Mouse (Mus musculus) urinary bladder, postnatal 10 days (tissue): ENCODE data around the gene Ncaph2.

Source experiments
- DNase-seq: peaks from one replicate; pipeline ENCODE4 v3.0.0; 2022; ENCODE audit warnings: low spot score

Gene Ncaph2

DNA sequence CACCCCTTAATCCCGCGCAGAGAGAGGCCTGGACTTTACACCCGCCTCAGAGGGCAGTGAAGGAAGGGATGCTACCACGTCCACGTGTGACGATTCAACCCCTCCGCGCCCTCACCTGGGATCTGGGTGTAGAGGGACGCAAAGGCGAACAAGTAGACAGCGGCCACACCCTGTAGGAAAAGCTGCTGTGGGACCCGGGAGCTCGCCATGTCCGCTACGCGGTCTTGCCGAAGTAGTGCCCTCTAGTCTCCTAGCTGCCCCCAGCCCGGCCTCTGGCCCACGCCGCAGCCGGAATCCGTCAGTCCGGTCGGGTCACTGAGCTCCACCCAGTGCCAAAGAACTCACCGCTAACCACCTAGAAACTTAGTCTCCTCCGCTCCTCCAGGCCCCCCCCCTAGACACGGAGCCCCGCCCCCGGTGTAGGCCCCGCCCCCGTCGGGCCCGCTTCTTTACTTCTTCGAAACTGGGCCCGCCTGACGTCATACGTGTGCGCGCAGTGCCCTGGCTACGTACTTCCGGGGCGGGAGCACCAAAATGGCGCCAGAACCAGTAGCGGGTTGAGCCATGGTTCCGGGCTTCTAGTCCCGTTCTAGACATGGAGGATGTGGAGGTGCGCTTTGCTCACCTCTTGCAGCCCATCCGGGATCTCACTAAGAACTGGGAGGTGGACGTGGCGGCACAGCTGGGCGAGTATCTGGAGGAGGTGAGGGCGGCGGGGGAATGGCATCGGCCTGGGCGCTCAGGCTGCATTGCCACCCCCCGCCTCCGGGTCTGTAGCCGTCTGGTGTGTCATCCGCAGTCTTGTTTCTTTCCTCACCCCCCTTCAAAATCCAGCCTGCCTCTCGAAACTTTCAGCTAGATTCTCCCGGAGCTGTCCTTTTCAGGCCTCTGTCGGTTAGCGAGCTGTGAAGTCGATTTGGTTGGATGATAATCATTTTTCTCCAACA lies at the start of gene Ncaph2, which contains the start of gene Lmf2:
TSS of gene Ncaph2 (plus strand) at position 479 of the 947 bp plus-strand sequence.
TSS of gene Lmf2 (minus strand) at position 419 of the 947 bp plus-strand sequence.
- DNase-seq = peak; percentile 80

- no peak for DNase-seq
Measured at GRCm38 (mm10) chr15:89305966-89306365, 49.6 kb upstream of the Ncaph2 start.

DNA sequence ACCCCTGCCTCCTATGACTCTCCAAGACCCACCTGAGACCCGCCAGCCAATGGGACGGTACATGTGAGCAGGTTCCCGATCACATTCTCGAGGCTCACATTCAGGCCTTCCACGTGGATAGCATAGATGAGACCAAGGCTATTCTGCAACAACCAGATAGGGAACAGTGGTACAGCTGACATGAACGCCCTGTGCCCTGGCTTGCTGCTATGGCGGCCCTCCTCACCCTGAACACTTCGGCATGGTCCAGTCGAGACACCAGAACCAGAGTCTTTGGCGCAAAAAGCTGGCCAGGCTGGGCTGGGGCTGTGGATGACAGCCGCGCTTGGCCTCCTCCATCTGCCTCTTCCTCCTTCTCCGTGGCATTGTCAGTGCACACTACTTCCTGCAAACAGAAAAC lies 48.1 kb upstream of the Ncaph2 start:
- DNase-seq = no peak

- no peak for DNase-seq
Measured at GRCm38 (mm10) chr15:89308406-89309139, 46.9 kb upstream of the Ncaph2 start.

- no peak for DNase-seq
Measured at GRCm38 (mm10) chr15:89309962-89310498, 45.5 kb upstream of the Ncaph2 start.

GRCm38 (mm10) chr15:89313359-89313758 lies 42.2 kb upstream of the Ncaph2 start:
- no peak for DNase-seq

DNA sequence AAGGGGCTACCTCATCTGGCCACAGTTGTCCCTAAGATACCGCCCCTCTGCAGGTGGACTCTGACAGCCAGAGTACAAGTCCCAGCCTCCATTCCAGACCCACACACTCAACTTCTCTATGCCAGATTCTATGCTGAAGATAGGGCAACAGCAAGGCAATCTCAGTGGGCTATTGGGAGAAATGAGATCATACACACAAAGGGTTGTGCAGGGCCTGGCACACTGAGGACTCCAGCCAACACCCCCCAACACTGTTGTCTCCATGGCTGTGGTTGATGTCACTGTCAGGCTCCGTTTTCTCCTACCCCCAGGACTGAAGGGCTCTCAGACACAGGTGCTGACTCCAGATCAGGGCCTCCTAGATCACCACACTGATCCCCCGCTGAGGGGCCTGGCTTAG lies 41.4 kb upstream of the Ncaph2 start:
- DNase-seq = no peak

GRCm38 (mm10) chr15:89314511-89315189 lies 40.9 kb upstream of the Ncaph2 start:
- DNase-seq = no peak

- peak; percentile 87 for DNase-seq
Measured at GRCm38 (mm10) chr15:89315190-89315731, 40.3 kb upstream of the Ncaph2 start, which contains the start of gene Sbf1. TSS of gene Sbf1 (minus strand) at chr15:89315311.

DNA sequence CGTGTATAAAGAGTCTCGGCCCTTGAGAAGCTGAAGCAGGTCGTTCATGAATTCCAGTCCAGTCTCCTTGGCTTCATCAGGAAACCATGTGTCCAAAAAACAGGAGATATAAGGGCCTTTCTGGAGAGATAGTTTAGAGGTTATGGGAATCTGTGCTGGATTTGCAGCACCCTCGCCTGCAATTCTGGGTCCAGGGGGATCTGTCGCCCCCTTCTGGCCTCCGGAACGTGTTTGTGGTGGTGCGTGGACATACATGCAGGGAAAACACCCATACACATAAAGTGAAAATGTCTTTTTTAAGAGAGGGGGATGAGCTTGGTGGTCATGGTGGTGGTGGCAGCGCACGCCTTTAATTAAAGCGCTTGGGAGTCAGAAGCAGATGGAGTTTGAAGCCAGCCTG lies 39.4 kb upstream of the Ncaph2 start:
- no peak for DNase-seq

- no peak for DNase-seq
Measured at GRCm38 (mm10) chr15:89321264-89321663, 34.3 kb upstream of the Ncaph2 start.

GRCm38 (mm10) chr15:89322670-89323522 lies 32.6 kb upstream of the Ncaph2 start, which contains the start of gene Adm2:
TSS of gene Adm2 (plus strand) at chr15:89322720.
- no peak for DNase-seq

- no peak for DNase-seq
Measured at GRCm38 (mm10) chr15:89323656-89324055, 31.9 kb upstream of the Ncaph2 start.

- DNase-seq = no peak
Measured at GRCm38 (mm10) chr15:89326441-89326840, 29.1 kb upstream of the Ncaph2 start.

- DNase-seq = no peak
Measured at GRCm38 (mm10) chr15:89334271-89334670, 21.2 kb upstream of the Ncaph2 start, which contains the start of gene Miox. TSS of gene Miox (plus strand) at chr15:89334398.

GRCm38 (mm10) chr15:89334774-89335537 lies 20.6 kb upstream of the Ncaph2 start:
- no peak for DNase-seq

GRCm38 (mm10) chr15:89336422-89336821 lies 19.1 kb upstream of the Ncaph2 start:
- no peak for DNase-seq

GRCm38 (mm10) chr15:89339696-89340095 lies 15.8 kb upstream of the Ncaph2 start:
- DNase-seq = no peak

DNA sequence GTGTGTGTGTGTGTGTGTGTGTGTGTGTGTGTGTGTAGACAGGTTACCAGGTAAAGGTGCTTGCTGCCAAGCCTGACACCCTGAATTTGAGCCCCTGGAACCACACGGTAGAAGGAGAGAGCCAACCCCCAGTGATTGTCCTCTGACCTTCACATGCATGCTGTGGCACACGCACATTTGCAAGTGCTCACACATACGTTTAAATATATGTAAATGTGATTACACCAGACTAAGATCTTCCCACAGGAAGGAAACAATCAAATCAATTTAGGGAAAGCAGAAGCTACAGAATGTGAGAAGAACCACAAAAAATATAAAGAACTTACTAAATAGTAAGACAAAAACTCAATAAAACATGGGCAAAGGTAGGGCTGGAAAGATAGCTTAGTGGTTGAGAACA lies 15.4 kb upstream of the Ncaph2 start:
- no peak for DNase-seq

- DNase-seq = no peak
Measured at GRCm38 (mm10) chr15:89341678-89342077, 13.8 kb upstream of the Ncaph2 start.
